Mouse (Mus musculus): ENCODE data around the gene Tnni3k. TPM values are rescaled to one million over a fixed set of nuclear protein-coding genes. Genes with fewer than 3 reads are reported as not detected.

The Tnni3k gene
- total RNA-seq, 1 experiment = not detected

DNA sequence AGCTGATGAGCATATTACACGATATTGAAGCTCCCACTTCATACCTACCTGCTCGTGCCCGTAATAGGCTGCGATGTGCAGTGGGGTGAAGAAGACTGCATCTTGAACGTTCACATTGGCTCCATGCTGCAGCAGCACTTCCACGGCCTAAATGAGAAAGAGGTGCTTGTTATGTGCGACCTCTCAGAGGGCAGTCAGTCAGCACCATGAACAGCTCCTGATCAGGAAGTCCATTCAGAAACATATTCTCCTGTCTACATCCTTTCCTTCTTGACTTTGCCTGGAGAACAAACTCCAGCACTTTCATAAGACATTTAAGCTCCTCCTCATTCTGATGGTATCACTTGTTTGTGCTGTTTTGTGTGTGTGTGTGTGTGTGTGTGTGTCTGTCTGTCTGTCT lies 76.1 kb downstream of the Tnni3k start:
- Histone ChIP-seq H3K9ac (ENCODE audit: insufficient read depth, low read depth, low read length, poor library complexity, severe bottlenecking) (no peak overlapping the region), H3K4me1 (ENCODE audit: control insufficient read depth in 2 of 2, insufficient read depth in 2 of 2, low read length in 2 of 2, poor library complexity in 1 of 2) (no peaks in the 10 kb centered on the region), H3K9me3 (ENCODE audit: control insufficient read depth, insufficient read depth, low read depth, low read length) (no peaks in the 10 kb centered on the region), H3K36me3 (ENCODE audit: control insufficient read depth, insufficient read depth, low read length, poor library complexity, severe bottlenecking) (no peaks in the 10 kb centered on the region), H3K27ac (ENCODE audit: insufficient read depth, low read depth, low read length, poor library complexity, severe bottlenecking) (no peak overlapping the region), H3K4me3 (ENCODE audit: insufficient read depth in 1 of 2, low read depth in 1 of 2, low read length in 2 of 2, poor library complexity in 1 of 2, severe bottlenecking in 1 of 2) (no peak overlapping the region)
- peak; percentile 25 for DNase-seq (ENCODE audit: low read depth, low spot score)
- TF ChIP-seq ZC3H11A (IDR thresholded peaks at IDR 0.05; ENCODE audit: borderline replicate concordance, low read depth, low read length) (no peak), CHD2 (IDR thresholded peaks at IDR 0.05; ENCODE audit: low read depth, low read length) (no peak), ZNF384 (IDR thresholded peaks at IDR 0.05; ENCODE audit: low read depth, low read length) (no peak), HCFC1 (IDR thresholded peaks at IDR 0.05; ENCODE audit: borderline replicate concordance, insufficient read depth, low read length) (no peak), MAFK (IDR thresholded peaks at IDR 0.05; ENCODE audit: insufficient read depth, low read depth, low read length) (no peak)
- in situ Hi-C loops (cut with MboI; ENCODE audit: low sequenced_read_pairs in 2 of 2, unreplicated experiment in 2 of 2) = no loop called here

DNA sequence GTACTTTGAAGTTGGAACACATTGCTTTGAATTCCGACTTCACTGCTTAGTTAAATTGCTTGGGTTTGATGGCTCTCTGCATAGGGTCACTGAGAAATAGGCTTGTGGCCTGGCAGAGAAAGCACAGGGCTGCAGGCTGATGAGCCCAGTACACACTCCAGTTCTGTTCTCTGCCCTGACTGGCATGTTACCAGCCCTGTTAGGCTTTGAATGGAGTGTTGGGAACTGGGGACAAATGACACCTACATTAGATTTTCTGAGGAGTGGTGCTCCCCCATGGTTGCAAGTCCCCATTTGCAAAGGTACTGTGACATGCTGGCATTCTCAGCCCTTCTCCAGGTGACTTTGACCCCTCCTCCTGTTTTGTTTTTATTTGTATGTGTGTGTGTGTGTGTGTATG lies 83.6 kb downstream of the Tnni3k start:
- no peak overlapping the region for H3K9ac ChIP-seq (ENCODE audit: insufficient read depth, low read depth, low read length, poor library complexity, severe bottlenecking)
- in situ Hi-C loops (cut with MboI; ENCODE audit: low sequenced_read_pairs in 2 of 2, unreplicated experiment in 2 of 2) = no loop called here
- DNase-seq (ENCODE audit: low read depth, low spot score) = no peak

DNA sequence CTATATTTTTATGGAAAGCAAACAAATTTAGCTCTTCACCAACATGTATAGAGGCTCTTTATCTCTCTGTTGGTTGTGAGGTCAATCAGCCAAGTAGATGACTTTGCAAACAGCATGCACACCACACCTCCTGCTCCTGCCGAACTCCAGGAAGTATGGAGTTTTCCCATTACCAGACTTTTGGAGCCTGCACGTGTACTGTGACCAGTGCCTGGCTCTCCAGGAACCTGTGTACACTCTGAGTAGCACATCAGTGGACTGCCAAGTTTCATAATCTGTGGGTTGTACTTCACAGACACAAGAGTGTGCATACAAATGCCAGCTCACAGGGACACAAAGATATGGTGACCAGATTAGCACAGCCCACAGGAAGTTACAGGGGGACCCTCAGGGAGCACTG lies 84.2 kb downstream of the Tnni3k start:
- Histone ChIP-seq H3K9ac (ENCODE audit: insufficient read depth, low read depth, low read length, poor library complexity, severe bottlenecking) (no peak overlapping the region), H3K9me3 (ENCODE audit: control insufficient read depth, insufficient read depth, low read depth, low read length) (no peaks in the 10 kb centered on the region), H3K36me3 (ENCODE audit: control insufficient read depth, insufficient read depth, low read length, poor library complexity, severe bottlenecking) (no peaks in the 10 kb centered on the region), H3K27ac (ENCODE audit: insufficient read depth, low read depth, low read length, poor library complexity, severe bottlenecking) (no peak overlapping the region), H3K4me3 (ENCODE audit: insufficient read depth in 1 of 2, low read depth in 1 of 2, low read length in 2 of 2, poor library complexity in 1 of 2, severe bottlenecking in 1 of 2) (no peak overlapping the region), H3K4me1 (ENCODE audit: control insufficient read depth in 2 of 2, insufficient read depth in 2 of 2, low read length in 2 of 2, poor library complexity in 1 of 2) (no peaks in the 10 kb centered on the region)
- TF ChIP-seq CHD2 (IDR thresholded peaks at IDR 0.05; ENCODE audit: low read depth, low read length) = no peak
- TF ChIP-seq MAFK (IDR thresholded peaks at IDR 0.05; ENCODE audit: insufficient read depth, low read depth, low read length) = no peak
- no peak for TF ChIP-seq ZNF384 (IDR thresholded peaks at IDR 0.05; ENCODE audit: low read depth, low read length)
- no peak for TF ChIP-seq HCFC1 (IDR thresholded peaks at IDR 0.05; ENCODE audit: borderline replicate concordance, insufficient read depth, low read length)
- TF ChIP-seq ZC3H11A (IDR thresholded peaks at IDR 0.05; ENCODE audit: borderline replicate concordance, low read depth, low read length) = no peak
- no peak for DNase-seq (ENCODE audit: low read depth, low spot score)
- in situ Hi-C loops (cut with MboI; ENCODE audit: low sequenced_read_pairs in 2 of 2, unreplicated experiment in 2 of 2) = no loop called here

More for the DNA sequence above, 83.6 kb downstream of the Tnni3k start:
- no peak for TF ChIP-seq ZNF384 (IDR thresholded peaks at IDR 0.05; ENCODE audit: low read depth, low read length)
- no peak overlapping the region for H3K27ac ChIP-seq (ENCODE audit: insufficient read depth, low read depth, low read length, poor library complexity, severe bottlenecking)
- H3K4me1 ChIP-seq (ENCODE audit: control insufficient read depth in 2 of 2, insufficient read depth in 2 of 2, low read length in 2 of 2, poor library complexity in 1 of 2) = no peaks in the 10 kb centered on the region
- H3K9me3 ChIP-seq (ENCODE audit: control insufficient read depth, insufficient read depth, low read depth, low read length) = no peaks in the 10 kb centered on the region
- no peaks in the 10 kb centered on the region for H3K36me3 ChIP-seq (ENCODE audit: control insufficient read depth, insufficient read depth, low read length, poor library complexity, severe bottlenecking)
- H3K4me3 ChIP-seq (ENCODE audit: insufficient read depth in 1 of 2, low read depth in 1 of 2, low read length in 2 of 2, poor library complexity in 1 of 2, severe bottlenecking in 1 of 2) = no peak overlapping the region

DNA sequence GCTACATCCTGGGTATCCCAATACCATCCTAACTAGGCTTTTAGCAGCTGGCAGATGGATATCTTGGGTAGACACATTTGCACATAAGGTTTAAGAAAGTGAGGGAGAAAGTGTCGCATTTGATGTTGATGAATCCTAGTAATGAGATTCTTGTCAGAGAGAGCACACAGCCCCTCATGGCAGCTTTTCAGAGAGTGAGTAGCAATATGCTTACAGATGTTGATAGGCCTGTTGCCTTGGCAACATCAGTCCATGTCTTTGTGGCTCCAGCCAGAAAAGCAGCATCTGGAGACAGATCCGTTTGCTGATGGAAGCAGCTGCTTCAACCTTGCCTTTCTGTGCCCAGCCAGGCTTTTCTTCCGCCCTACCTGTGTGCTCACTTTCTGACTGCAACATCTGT lies 93.9 kb downstream of the Tnni3k start:
- Histone ChIP-seq H3K4me1 (ENCODE audit: control insufficient read depth in 2 of 2, insufficient read depth in 2 of 2, low read length in 2 of 2, poor library complexity in 1 of 2) (no peaks in the 10 kb centered on the region), H3K36me3 (ENCODE audit: control insufficient read depth, insufficient read depth, low read length, poor library complexity, severe bottlenecking) (no peaks in the 10 kb centered on the region), H3K9me3 (ENCODE audit: control insufficient read depth, insufficient read depth, low read depth, low read length) (no peaks in the 10 kb centered on the region), H3K27ac (ENCODE audit: insufficient read depth, low read depth, low read length, poor library complexity, severe bottlenecking) (no peak overlapping the region), H3K9ac (ENCODE audit: insufficient read depth, low read depth, low read length, poor library complexity, severe bottlenecking) (no peak overlapping the region), H3K4me3 (ENCODE audit: insufficient read depth in 1 of 2, low read depth in 1 of 2, low read length in 2 of 2, poor library complexity in 1 of 2, severe bottlenecking in 1 of 2) (no peak overlapping the region)
- TF ChIP-seq ZC3H11A (IDR thresholded peaks at IDR 0.05; ENCODE audit: borderline replicate concordance, low read depth, low read length) (no peak), ZNF384 (IDR thresholded peaks at IDR 0.05; ENCODE audit: low read depth, low read length) (no peak), MAFK (IDR thresholded peaks at IDR 0.05; ENCODE audit: insufficient read depth, low read depth, low read length) (no peak), CHD2 (IDR thresholded peaks at IDR 0.05; ENCODE audit: low read depth, low read length) (no peak), HCFC1 (IDR thresholded peaks at IDR 0.05; ENCODE audit: borderline replicate concordance, insufficient read depth, low read length) (no peak)
- DNase-seq (ENCODE audit: low read depth, low spot score) = no peak
- in situ Hi-C loops (cut with MboI; ENCODE audit: low sequenced_read_pairs in 2 of 2, unreplicated experiment in 2 of 2) = no loop called here

DNA sequence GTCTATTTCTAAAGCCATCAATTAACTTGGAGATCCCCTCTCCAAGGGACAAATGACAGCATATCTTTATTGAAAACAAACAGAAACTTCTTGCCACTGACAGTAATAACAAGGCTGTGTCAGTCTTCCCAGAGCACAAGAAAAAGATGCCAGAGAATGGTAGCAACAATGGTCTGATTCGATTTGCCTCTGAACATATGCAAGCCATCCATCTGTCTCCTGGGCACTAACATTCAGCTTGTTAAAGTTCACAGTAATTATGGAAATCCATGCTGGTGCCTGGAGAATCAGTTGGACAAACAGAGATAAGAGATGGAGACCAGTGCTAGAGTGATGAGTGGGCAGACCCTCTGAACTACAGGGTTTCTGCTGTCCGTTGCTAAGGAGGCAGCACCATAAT lies 102.1 kb downstream of the Tnni3k start:
- Histone ChIP-seq H3K36me3 (ENCODE audit: control insufficient read depth, insufficient read depth, low read length, poor library complexity, severe bottlenecking) (no peaks in the 10 kb centered on the region), H3K9ac (ENCODE audit: insufficient read depth, low read depth, low read length, poor library complexity, severe bottlenecking) (no peak overlapping the region), H3K9me3 (ENCODE audit: control insufficient read depth, insufficient read depth, low read depth, low read length) (no peaks in the 10 kb centered on the region), H3K27ac (ENCODE audit: insufficient read depth, low read depth, low read length, poor library complexity, severe bottlenecking) (no peak overlapping the region), H3K4me3 (ENCODE audit: insufficient read depth in 1 of 2, low read depth in 1 of 2, low read length in 2 of 2, poor library complexity in 1 of 2, severe bottlenecking in 1 of 2) (no peak overlapping the region), H3K4me1 (ENCODE audit: control insufficient read depth in 2 of 2, insufficient read depth in 2 of 2, low read length in 2 of 2, poor library complexity in 1 of 2) (no peaks in the 10 kb centered on the region)
- TF ChIP-seq ZNF384 (IDR thresholded peaks at IDR 0.05; ENCODE audit: low read depth, low read length) = no peak
- no peak for TF ChIP-seq HCFC1 (IDR thresholded peaks at IDR 0.05; ENCODE audit: borderline replicate concordance, insufficient read depth, low read length)
- no peak for TF ChIP-seq ZC3H11A (IDR thresholded peaks at IDR 0.05; ENCODE audit: borderline replicate concordance, low read depth, low read length)
- TF ChIP-seq CHD2 (IDR thresholded peaks at IDR 0.05; ENCODE audit: low read depth, low read length) = no peak
- no peak for TF ChIP-seq MAFK (IDR thresholded peaks at IDR 0.05; ENCODE audit: insufficient read depth, low read depth, low read length)
- in situ Hi-C loops (cut with MboI; ENCODE audit: low sequenced_read_pairs in 2 of 2, unreplicated experiment in 2 of 2) = no loop called here
- no peak for DNase-seq (ENCODE audit: low read depth, low spot score)
